Mouse (Mus musculus) spleen, adult 2 months (tissue): ENCODE measurements at regions not wholly inside any gene's neighbourhood (a gene's known extent, or its start where the extent isn't known, plus 50 kb on each side); places are given as distances from the start of the nearest gene placed in this dataset.

Experiments
- CTCF ChIP-seq: fragments of 200-500 bp; IDR thresholded peaks from 2 replicates; pipeline ENCODE4 v1.5.1; 2011; ENCODE audit warnings: mild to moderate bottlenecking, inconsistent platforms; ENCODE audit not compliant: insufficient read depth, insufficient read length, insufficient replicate concordance; ENCODE audit errors: extremely low read depth
- POLR2A ChIP-seq: fragments of 200-500 bp; IDR thresholded peaks from 2 replicates; pipeline ENCODE4 v1.6.1; 2011; ENCODE audit warnings: low read depth, low read length, inconsistent platforms

- TF ChIP-seq CTCF (no peak), POLR2A (no peak)
Measured at GRCm38 (mm10) chr1:56289748-56290147, 347.5 kb downstream of the Hsfy2 start.
